Mouse (Mus musculus) brown adipose tissue, adult 24 weeks (tissue): ENCODE results near the gene Lime1. TPM values are rescaled to one million over a fixed set of nuclear protein-coding genes. Genes with fewer than 3 reads are reported as not detected.

Source experiments
- H3K27ac ChIP-seq: fragments of 200-500 bp; replicated peaks from 2 replicates; pipeline ENCODE4 v1.5.1; 2012; ENCODE audit warnings: low read depth, mild to moderate bottlenecking, low read length
- H3K4me1 ChIP-seq: fragments of 200-500 bp; 2 replicates; pipeline ENCODE4 v1.6.1; 2012; ENCODE audit warnings: low read length, mixed read lengths; ENCODE audit not compliant: control insufficient read depth, insufficient read depth, insufficient read length
- H3K4me3 ChIP-seq: fragments of 200-500 bp; 2 replicates; pipeline ENCODE4 v1.5.1; 2012; ENCODE audit warnings: low read depth, mild to moderate bottlenecking, low read length, moderate library complexity; ENCODE audit not compliant: insufficient read depth
- polyA plus RNA-seq: library from polyadenylated mRNA; stranded (reverse); fragments of >200 nt; gene quantifications from 2 replicates; pipeline ENCODE4 v1.2.4, GENCODE M21; 2012; ENCODE audit not compliant: missing spikeins, insufficient read depth, insufficient read length

The Lime1 gene
- polyA plus RNA-seq, 1 experiment: 3.0 TPM

DNA sequence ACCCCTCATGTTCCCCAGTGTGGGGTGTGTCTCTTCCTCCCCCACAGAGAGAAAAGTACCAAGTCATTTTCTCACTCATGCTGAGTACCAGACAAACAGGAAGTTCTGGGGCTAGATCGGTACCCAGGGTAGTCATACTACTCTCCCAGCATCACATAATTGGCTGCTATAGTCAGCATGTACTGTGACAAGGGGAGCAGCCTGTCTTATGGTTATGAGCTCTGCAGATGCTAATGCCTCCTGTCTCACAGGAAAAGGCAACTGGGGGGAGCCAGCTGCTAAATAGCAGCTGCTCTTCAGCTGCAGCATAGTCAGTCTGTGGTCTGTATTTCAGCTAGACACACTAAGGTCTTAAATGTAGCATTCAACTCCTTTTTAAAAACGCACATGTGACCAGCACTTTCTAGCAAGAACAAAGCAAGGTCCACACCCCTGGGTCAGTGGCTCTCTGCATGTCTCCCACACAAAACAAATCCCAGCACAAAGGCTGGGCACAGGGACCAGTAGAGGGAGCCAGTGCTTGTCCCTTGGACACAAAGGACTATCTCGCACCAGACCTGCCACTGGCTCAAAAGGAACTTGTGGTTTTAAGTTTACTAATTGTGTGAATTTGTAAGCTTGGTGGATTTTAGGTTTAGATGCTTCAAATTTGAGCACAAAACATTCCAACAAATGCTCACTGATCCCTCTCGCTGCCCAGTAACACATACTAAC is 31.0 kb downstream of the Lime1 start:
- Histone ChIP-seq H3K27ac (no peak overlapping the region), H3K4me3 (no peak overlapping the region), H3K4me1 (peaks cover 2% of the 10 kb centered on the region; the same call in 1 of the 2 replicates)

- peaks cover 2% of the 10 kb centered on the region; the same call in 1 of the 2 replicates for H3K4me1 ChIP-seq
- H3K27ac ChIP-seq: peak overlapping the region; percentile 47; the same call in 1 of the 2 replicates
- H3K4me3 ChIP-seq: no peak overlapping the region
Measured at GRCm38 (mm10) chr2:181413141-181413540, 33.3 kb downstream of the Lime1 start.

DNA sequence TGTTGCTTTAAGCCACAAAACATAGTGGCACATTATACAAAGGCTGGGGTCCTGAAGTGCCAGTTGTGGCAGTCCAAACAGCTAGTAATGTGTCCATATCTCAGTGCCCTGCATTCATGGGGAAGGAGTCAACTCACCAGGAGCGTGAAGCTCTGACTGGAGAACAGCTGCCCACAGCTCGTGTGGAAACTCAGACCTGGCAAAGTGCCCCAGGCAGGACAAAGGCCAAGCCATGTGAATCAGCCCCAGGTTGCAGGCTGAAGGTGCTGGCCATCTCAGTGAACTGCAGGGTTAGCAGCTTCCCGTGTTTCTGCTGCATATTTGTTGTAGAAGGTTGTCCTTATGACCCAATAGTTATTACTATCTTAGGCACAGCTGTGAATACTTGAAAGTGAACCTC is 36.1 kb downstream of the Lime1 start:
- Histone ChIP-seq H3K4me3 (no peak overlapping the region), H3K4me1 (peaks cover 5% of the 10 kb centered on the region; the same call in 1 of the 2 replicates), H3K27ac (no peak overlapping the region)

GRCm38 (mm10) chr2:181419359-181419758 is 39.5 kb downstream of the Lime1 start:
- H3K27ac ChIP-seq: no peak overlapping the region
- H3K4me3 ChIP-seq: no peak overlapping the region
- peaks cover 7% of the 10 kb centered on the region for H3K4me1 ChIP-seq

- Histone ChIP-seq H3K27ac (peak overlapping the region; percentile 46), H3K4me3 (no peak overlapping the region), H3K4me1 (peaks cover 7% of the 10 kb centered on the region)
Measured at GRCm38 (mm10) chr2:181420426-181420825, 40.5 kb downstream of the Lime1 start.

GRCm38 (mm10) chr2:181420903-181421638 is 41.2 kb downstream of the Lime1 start:
- Histone ChIP-seq H3K4me1 (peaks cover 4% of the 10 kb centered on the region), H3K27ac (peak overlapping the region; percentile 46), H3K4me3 (no peak overlapping the region)

GRCm38 (mm10) chr2:181423834-181424233 is 44.0 kb downstream of the Lime1 start:
- Histone ChIP-seq H3K4me3 (no peak overlapping the region), H3K27ac (no peak overlapping the region), H3K4me1 (peaks cover 4% of the 10 kb centered on the region)

Other genes starting within 250 kb of the Lime1 start
- gene Kcnq2, start 244.8 kb upstream of the Lime1 start, polyA plus RNA-seq: not detected in 2 replicates
- gene Eef1a2, start 223.1 kb upstream of the Lime1 start, polyA plus RNA-seq: 11.3 and 18.8 TPM in 2 replicates
- gene Ppdpf, start 192.8 kb upstream of the Lime1 start, polyA plus RNA-seq: 153 and 205 TPM in 2 replicates
- gene Ptk6, start 177.3 kb upstream of the Lime1 start, polyA plus RNA-seq: not detected in 2 replicates
- gene Srms, start 166.9 kb upstream of the Lime1 start, polyA plus RNA-seq: 1.1 and 1.5 TPM in 2 replicates
- not detected in 2 replicates for gene Fndc11, start 160.1 kb upstream of the Lime1 start, polyA plus RNA-seq
- gene Helz2, start 138.1 kb upstream of the Lime1 start, polyA plus RNA-seq: 4.0 and 5.4 TPM in 2 replicates
- 3.8 and 4.7 TPM in 2 replicates for gene Gmeb2, start 92.0 kb upstream of the Lime1 start, polyA plus RNA-seq
- gene Stmn3, start 65.6 kb upstream of the Lime1 start, polyA plus RNA-seq: not detected in 2 replicates
- 7.2 and 15.6 TPM in 2 replicates for gene Rtel1, start 60.3 kb upstream of the Lime1 start, polyA plus RNA-seq
- gene Zgpat, start 15.2 kb upstream of the Lime1 start, polyA plus RNA-seq: 12.4 TPM in 2 replicates
- gene Arfrp1, start 14.7 kb upstream of the Lime1 start, polyA plus RNA-seq: 40.7 and 53.9 TPM in 2 replicates
- 5.5 and 6.6 TPM in 2 replicates for gene Zbtb46, start 79.3 kb downstream of the Lime1 start, polyA plus RNA-seq
- not detected in 2 replicates for gene Abhd16b, start 113.1 kb downstream of the Lime1 start, polyA plus RNA-seq
- 88.5 and 109 TPM in 2 replicates for gene Tpd52l2, start 117.1 kb downstream of the Lime1 start, polyA plus RNA-seq
- 30.8 and 38.6 TPM in 2 replicates for gene Dnajc5, start 140.4 kb downstream of the Lime1 start, polyA plus RNA-seq
- 26.8 and 26.9 TPM in 2 replicates for gene Uckl1, start 204.8 kb downstream of the Lime1 start, polyA plus RNA-seq
- gene Prpf6, start 211.8 kb downstream of the Lime1 start, polyA plus RNA-seq: 23.2 and 23.7 TPM in 2 replicates
- 5.1 TPM in 2 replicates for gene Zfp512b, start 212.7 kb downstream of the Lime1 start, polyA plus RNA-seq
- gene Samd10, start 219.1 kb downstream of the Lime1 start, polyA plus RNA-seq: 0.63 and 1.6 TPM in 2 replicates